Mouse (Mus musculus) intestine, embryonic 14.5 days (tissue): ENCODE results near the gene Cfap77. TPM values are rescaled to one million over a fixed set of nuclear protein-coding genes. Genes with fewer than 3 reads are reported as not detected.
A peak's percentile ranks its signal among the peaks of the same experiment; 100 is the strongest.

Experiments
- ATAC-seq: fragments of 200-750 bp; cut with Nextera tagmentation; replicated peaks from 2 replicates; pipeline ENCODE4 v1.8.0; 2017; ENCODE audit warnings: low read depth, moderate number of reproducible peaks, moderate TSS enrichment, moderate library complexity; ENCODE audit not compliant: low FRiP score, low TSS enrichment
- DNase-seq: peaks from one replicate; pipeline ENCODE4 v3.0.0-alpha.2; 2018; ENCODE audit warnings: low spot score
- H3K27ac ChIP-seq: fragments of 300-500 bp; sonication (generic); 2 replicates; pipeline ENCODE4 v1.5.1; 2014; ENCODE audit warnings: low read depth, mild to moderate bottlenecking, control low read depth
- H3K27me3 ChIP-seq: fragments of 300-500 bp; sonication (generic); replicated peaks from 2 replicates; pipeline ENCODE4 v1.6.1; 2014; ENCODE audit warnings: low read length, control low read depth; ENCODE audit not compliant: control insufficient read depth, insufficient read depth
- H3K36me3 ChIP-seq: fragments of 300-500 bp; sonication (generic); 2 replicates; pipeline ENCODE4 v1.6.1; 2014; ENCODE audit warnings: low read length, control low read depth; ENCODE audit not compliant: control insufficient read depth, insufficient read depth
- H3K4me1 ChIP-seq: fragments of 300-500 bp; sonication (generic); replicated peaks from 2 replicates; pipeline ENCODE4 v1.6.1; 2014; ENCODE audit warnings: low read length, control low read depth, mixed read lengths; ENCODE audit not compliant: control insufficient read depth, insufficient read depth
- H3K4me2 ChIP-seq: fragments of 300-500 bp; sonication (generic); 2 replicates; pipeline ENCODE4 v1.6.1; 2014; ENCODE audit warnings: low read length
- H3K4me3 ChIP-seq: fragments of 300-500 bp; sonication (generic); 2 replicates; pipeline ENCODE4 v1.5.1; 2014; ENCODE audit warnings: low read depth, low read length, control low read depth, mixed read lengths
- H3K9ac ChIP-seq: fragments of 300-500 bp; sonication (generic); 2 replicates; pipeline ENCODE4 v1.6.1; 2014; ENCODE audit warnings: mild to moderate bottlenecking, low read length
- H3K9me3 ChIP-seq: fragments of 300-500 bp; sonication (generic); 2 replicates; pipeline ENCODE4 v1.6.1; 2016; ENCODE audit warnings: low read length, control low read depth; ENCODE audit not compliant: control insufficient read depth
- WGBS: fragments of 180-500 bp; shearing (Covaris S2); extraction: QIAGEN DNeasy Blood & Tissue Kit; methylation state at CpG from one replicate; pipeline ENCODE4 v1.1.7; 2014; 5-methylcytosine and 5-hydroxymethylcytosine counted together
- polyA plus RNA-seq: library from polyadenylated mRNA; unstranded; fragments of >200 nt; fragmentation: Nextera tagmentation; extraction: Ambion mirVana; gene quantifications from 2 replicates; pipeline ENCODE4 v1.2.1, GENCODE M21; 2014

Cfap77 gene
- polyA plus RNA-seq, 1 experiment from 2014 or later = 0.70 TPM

DNA sequence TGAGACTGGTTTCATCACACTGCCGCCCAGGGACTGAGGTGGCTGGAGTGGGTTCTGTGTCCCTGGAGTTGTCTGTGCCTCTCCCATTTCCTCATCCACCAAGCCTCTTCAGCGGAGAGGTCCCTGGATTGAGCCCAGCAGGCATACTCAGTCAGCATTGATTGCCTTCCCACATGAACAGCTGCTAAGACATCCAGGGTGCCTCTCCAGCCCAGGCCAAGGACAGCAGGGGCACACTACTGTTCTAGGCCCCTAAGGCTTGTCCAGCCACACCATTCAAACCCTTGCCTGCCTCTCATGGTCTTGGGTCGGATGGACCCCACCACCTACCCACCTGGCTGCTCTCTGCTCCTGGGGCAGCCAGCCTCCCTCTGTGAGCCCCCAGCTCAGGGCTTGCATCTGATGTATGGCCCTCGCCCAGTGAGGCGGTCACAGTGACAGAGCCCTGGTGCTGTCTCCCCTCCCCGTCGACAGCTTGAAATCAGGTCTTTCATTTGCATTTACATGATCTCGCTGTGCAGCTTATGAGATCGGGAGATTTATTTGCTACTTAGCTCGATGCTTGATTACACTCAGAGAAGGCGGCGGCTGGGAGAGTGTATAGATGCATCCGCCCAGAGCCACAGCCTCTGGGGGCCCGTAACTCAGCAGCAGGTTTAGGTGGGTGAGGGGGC lies 57.6 kb downstream of the Cfap77 start:
- no peak for DNase-seq
- no peaks in the 10 kb centered on the region for H3K27me3 ChIP-seq
- WGBS = 67% methylated on average over 14 of the region's 14 CpGs
- no peak overlapping the region for H3K27ac ChIP-seq
- H3K9me3 ChIP-seq = no peaks in the 10 kb centered on the region
- no peaks in the 10 kb centered on the region for H3K4me1 ChIP-seq
- H3K4me2 ChIP-seq = no peak overlapping the region
- no peak for ATAC-seq
- no peak overlapping the region for H3K9ac ChIP-seq
- H3K36me3 ChIP-seq = no peaks in the 10 kb centered on the region
- no peak overlapping the region for H3K4me3 ChIP-seq

DNA sequence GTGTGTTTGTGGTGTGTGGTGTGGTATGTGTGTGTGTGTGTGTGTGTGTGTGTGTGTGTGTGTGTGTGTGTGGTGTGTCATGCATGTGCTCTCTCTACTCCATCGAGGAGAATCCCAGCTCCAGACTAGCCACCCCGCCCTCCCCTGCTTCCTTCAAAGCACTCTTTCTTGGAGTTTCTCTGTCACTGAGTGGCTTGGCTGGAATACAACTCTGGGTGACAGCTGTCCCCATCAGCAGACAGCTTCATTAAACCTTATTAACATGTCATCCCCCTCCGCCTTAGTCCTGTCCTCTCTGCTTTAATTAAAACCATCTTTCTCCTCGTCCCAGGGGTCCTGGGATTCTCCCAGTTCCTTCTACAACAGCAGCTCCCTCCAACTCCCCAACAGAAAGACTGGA lies 59.4 kb downstream of the Cfap77 start:
- ATAC-seq (no peak), DNase-seq (no peak)
- H3K4me2 ChIP-seq = no peak overlapping the region
- H3K9me3 ChIP-seq = no peaks in the 10 kb centered on the region
- no peak overlapping the region for H3K4me3 ChIP-seq
- no peaks in the 10 kb centered on the region for H3K36me3 ChIP-seq
- 72% methylated on average over 4 of the region's 4 CpGs for WGBS
- no peak overlapping the region for H3K9ac ChIP-seq
- no peaks in the 10 kb centered on the region for H3K4me1 ChIP-seq
- H3K27ac ChIP-seq = no peak overlapping the region
- H3K27me3 ChIP-seq = no peaks in the 10 kb centered on the region

DNA sequence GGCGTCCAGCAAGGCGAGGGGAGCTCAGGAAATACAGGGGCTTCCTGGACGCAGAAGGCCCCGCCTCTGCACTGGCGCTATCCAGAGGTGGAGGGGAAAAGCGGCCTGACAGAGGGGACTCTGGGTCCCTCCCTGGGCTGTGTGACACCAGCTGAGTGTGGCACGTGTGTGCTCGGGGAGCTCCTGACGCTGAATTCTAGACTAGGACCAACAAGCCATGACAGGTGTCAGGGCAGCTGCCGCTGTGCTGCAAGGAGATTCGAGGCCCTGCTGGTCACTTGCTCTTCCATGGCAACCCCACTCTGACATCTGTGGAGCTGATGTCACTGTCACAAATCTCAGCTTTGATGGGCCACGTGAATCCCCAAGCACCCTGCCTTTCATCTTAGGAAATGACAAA lies 60.9 kb downstream of the Cfap77 start:
- H3K9ac ChIP-seq = no peak overlapping the region
- no peak overlapping the region for H3K4me2 ChIP-seq
- ATAC-seq (no peak), DNase-seq (no peak)
- H3K4me3 ChIP-seq = no peak overlapping the region
- 77% methylated on average over 12 of the region's 12 CpGs for WGBS
- H3K4me1 ChIP-seq = no peaks in the 10 kb centered on the region
- H3K27ac ChIP-seq = no peak overlapping the region
- H3K9me3 ChIP-seq = no peaks in the 10 kb centered on the region
- H3K27me3 ChIP-seq = no peaks in the 10 kb centered on the region
- H3K36me3 ChIP-seq = no peaks in the 10 kb centered on the region

DNA sequence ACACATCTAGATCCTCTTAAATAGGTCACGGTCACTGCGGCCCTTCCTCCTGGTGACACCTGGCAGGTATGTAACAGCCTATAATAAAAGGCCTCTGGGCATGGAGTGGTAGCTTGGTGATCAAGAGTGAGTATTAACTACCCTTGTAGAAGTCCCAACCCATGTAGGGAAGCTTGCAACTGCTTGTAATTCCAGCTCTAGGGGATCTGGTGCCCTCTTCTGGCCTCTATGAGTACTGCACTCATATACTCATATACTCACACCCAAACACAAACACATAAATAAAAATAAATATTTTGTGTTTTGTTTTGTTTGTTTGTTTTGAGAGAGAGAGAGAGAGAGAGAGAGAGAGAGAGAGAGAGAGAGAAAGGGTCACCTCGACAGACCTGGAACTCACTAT lies 66.1 kb downstream of the Cfap77 start:
- Histone ChIP-seq H3K9me3 (no peaks in the 10 kb centered on the region), H3K4me3 (no peak overlapping the region), H3K4me1 (no peaks in the 10 kb centered on the region), H3K4me2 (no peak overlapping the region), H3K9ac (no peak overlapping the region), H3K27me3 (no peaks in the 10 kb centered on the region), H3K27ac (no peak overlapping the region), H3K36me3 (no peaks in the 10 kb centered on the region)
- WGBS = 96% methylated on average over 3 of the region's 3 CpGs
- no peak for DNase-seq
- ATAC-seq = no peak

DNA sequence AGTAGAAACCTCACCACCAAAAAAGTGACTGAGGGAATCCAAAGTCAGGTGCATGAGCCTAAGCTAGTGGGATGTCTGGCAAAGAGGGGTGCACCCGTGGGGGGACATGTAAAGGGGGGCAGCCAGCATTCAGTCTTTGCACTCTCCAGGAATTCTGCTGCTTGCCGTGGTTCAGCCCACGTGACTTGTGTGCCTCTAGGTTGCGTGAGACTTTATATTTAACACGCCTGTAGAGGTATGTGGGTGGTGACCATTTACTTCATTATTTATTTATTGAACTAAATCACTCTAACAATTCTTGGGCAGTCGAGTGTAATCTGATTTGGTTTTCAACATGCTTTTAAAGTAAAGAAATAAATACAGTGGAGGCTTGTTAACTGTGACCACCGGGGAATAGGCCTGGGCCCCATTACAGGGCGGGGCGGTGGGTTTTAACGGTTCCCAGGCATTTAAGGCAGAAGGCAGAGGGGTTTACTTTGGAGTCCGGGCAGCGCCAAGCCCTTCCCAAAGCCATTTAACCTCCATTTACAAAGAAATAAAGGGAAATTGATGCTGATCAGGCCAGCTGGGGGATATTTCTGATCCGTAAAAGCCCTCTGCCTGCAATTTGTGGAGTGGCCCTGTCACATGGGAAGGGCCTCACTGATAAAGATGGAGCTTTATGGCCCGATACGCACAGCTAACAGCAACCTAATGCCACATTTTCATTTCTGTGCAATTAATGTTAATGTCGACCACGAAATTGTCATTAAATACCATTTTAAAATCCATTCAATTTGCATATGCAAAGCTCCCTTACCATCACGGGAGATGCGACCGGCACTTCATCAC lies 74.6 kb downstream of the Cfap77 start:
- DNase-seq (no peak), ATAC-seq (no peak)
- Histone ChIP-seq H3K9ac (no peak overlapping the region), H3K27me3 (no peaks in the 10 kb centered on the region), H3K4me2 (no peak overlapping the region), H3K4me1 (0 out of 2 replicates have a peak, but pooled peaks cover 3% of the 10 kb centered on the region), H3K9me3 (no peaks in the 10 kb centered on the region), H3K36me3 (no peaks in the 10 kb centered on the region), H3K4me3 (no peak overlapping the region), H3K27ac (no peak overlapping the region)
- 68% methylated on average over 20 of the region's 20 CpGs for WGBS

DNA sequence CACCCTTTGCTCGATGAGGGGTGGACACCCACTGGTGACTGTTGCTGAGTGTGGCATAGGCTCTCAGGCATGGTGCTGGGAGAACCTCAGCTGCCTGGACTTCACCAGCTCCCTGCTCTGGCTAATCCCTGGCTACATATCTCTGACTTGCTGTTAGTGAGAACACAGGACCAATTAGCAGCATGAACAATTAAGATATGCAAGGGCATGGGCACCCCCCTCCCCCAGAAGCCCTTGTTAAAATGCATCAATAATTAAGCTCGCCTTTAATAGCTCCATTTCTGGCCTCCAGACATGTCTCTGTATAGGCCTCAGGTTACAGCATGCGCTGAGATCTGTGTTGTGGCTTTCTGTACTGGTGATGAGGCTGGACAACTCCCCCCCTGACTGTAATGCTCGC lies 76.4 kb downstream of the Cfap77 start:
- ATAC-seq (no peak), DNase-seq (no peak)
- Histone ChIP-seq H3K27me3 (no peaks in the 10 kb centered on the region), H3K4me3 (no peak overlapping the region), H3K9me3 (no peaks in the 10 kb centered on the region), H3K4me2 (no peak overlapping the region), H3K27ac (no peak overlapping the region), H3K9ac (no peak overlapping the region), H3K4me1 (peaks cover 17% of the 10 kb centered on the region), H3K36me3 (no peaks in the 10 kb centered on the region)
- WGBS = 69% methylated on average over 4 of the region's 4 CpGs

DNA sequence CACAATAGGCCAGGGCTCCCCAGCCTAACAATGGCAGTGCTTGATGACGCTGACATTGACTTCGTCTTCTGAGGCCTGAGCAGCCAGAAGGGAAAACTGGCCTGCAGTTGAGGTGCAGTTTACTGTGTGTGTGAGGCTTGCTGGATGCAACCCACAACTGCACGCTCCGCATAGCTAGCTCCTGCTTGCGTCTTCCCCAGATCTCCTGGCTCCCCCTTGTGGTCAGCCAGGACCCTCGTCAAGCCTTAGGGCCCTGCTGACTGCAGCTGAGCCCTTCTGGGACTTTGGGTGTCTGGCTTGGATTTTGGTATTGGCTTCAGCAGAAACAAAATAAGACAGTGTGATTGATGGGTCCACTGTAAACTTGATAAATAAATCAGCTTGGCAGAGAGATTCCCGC lies 78.2 kb downstream of the Cfap77 start:
- peaks cover 17% of the 10 kb centered on the region for H3K4me1 ChIP-seq
- DNase-seq = peak; percentile 84
- 12% methylated on average over 7 of the region's 7 CpGs for WGBS

DNA sequence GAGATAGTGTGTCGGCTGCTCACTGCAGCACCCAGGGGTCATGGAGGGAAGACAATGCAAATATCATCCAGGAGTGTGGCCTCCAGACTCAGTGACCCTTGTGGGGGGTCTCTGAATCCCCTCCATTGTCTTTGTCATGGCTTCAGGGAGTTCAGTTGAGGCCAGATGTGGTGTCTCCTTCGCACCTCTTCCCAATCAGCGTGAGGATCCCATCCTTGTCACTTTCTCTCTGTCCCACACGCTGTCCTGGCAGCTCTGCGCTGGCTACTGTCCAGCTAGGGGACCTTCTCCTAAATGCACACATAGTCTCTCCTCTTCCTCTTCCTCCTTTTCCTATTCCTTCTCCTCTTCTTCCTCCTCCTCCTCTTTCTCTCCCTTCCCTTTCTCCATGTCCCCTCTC lies 79.3 kb downstream of the Cfap77 start:
- WGBS = 69% methylated on average over 5 of the region's 5 CpGs
- no peak for ATAC-seq
- no peaks in the 10 kb centered on the region for H3K27me3 ChIP-seq
- no peaks in the 10 kb centered on the region for H3K9me3 ChIP-seq
- no peak for DNase-seq
- no peaks in the 10 kb centered on the region for H3K36me3 ChIP-seq
- H3K4me3 ChIP-seq = no peak overlapping the region
- no peak overlapping the region for H3K4me2 ChIP-seq
- no peak overlapping the region for H3K9ac ChIP-seq
- peaks cover 17% of the 10 kb centered on the region for H3K4me1 ChIP-seq
- H3K27ac ChIP-seq = no peak overlapping the region

More for the DNA sequence above, 78.2 kb downstream of the Cfap77 start:
- Histone ChIP-seq H3K9ac (no peak overlapping the region), H3K9me3 (no peaks in the 10 kb centered on the region), H3K27ac (no peak overlapping the region), H3K36me3 (no peaks in the 10 kb centered on the region), H3K4me3 (no peak overlapping the region), H3K4me2 (no peak overlapping the region), H3K27me3 (no peaks in the 10 kb centered on the region)
- ATAC-seq = peak; percentile 74; the same call in 1 of the 2 replicates
